Mouse (Mus musculus): ENCODE measurements around the gene Hist1h2bp. TPM values are rescaled to one million over a fixed set of nuclear protein-coding genes. Genes with fewer than 3 reads are reported as not detected.
"Not testable (repeated sequence)": the region's sequence is repeated elsewhere in the genome, so short reads cannot be mapped to it uniquely, and the experiment has no call there.

The Hist1h2bp gene
- polyA plus RNA-seq, 1 experiment from 2014 or later: 1.7 TPM

- Histone ChIP-seq H3K9me3 (no peaks in the 10 kb centered on the region), H3K9ac (peak overlapping the region; percentile 65), H3K27me3 (no peaks in the 10 kb centered on the region), H3K27ac (peak overlapping the region; percentile 95), H3K4me2 (peak overlapping the region; percentile 62), H3K4me3 (peak overlapping the region; percentile 42), H3K4me1 (peaks cover 31% of the 10 kb centered on the region), H3K36me3 (no peaks in the 10 kb centered on the region)
- WGBS: 14% methylated on average over 14 of the region's 21 CpGs
- ATAC-seq (ENCODE audit: insufficient number of reproducible peaks, insufficient read depth, low FRiP score, low TSS enrichment, low read depth): no peak
Observed at GRCm38 (mm10) chr13:21787760-21788593, 716 bp downstream of the Hist1h2bp start.

GRCm38 (mm10) chr13:21789925-21790324 lies 2.7 kb downstream of the Hist1h2bp start:
- Histone ChIP-seq H3K27me3 (no peaks in the 10 kb centered on the region), H3K36me3 (no peaks in the 10 kb centered on the region), H3K4me2 (no peak overlapping the region), H3K27ac (no peak overlapping the region), H3K4me3 (no peak overlapping the region), H3K9ac (no peak overlapping the region), H3K9me3 (no peaks in the 10 kb centered on the region), H3K4me1 (peaks cover 22% of the 10 kb centered on the region)
- ATAC-seq (ENCODE audit: insufficient number of reproducible peaks, insufficient read depth, low FRiP score, low TSS enrichment, low read depth): no peak
- WGBS: 60% methylated on average over 6 of the region's 6 CpGs

- 13% methylated on average over 18 of the region's 18 CpGs for WGBS
- H3K27ac ChIP-seq: peak overlapping the region; percentile 51
- no peaks in the 10 kb centered on the region for H3K36me3 ChIP-seq
- peak overlapping the region; percentile 60 for H3K9ac ChIP-seq
- H3K27me3 ChIP-seq: no peaks in the 10 kb centered on the region
- H3K4me1 ChIP-seq: peaks cover 20% of the 10 kb centered on the region
- H3K4me2 ChIP-seq: peak overlapping the region; percentile 51
- H3K4me3 ChIP-seq: peak overlapping the region; percentile 12; the same call in 1 of the 2 replicates
- no peaks in the 10 kb centered on the region for H3K9me3 ChIP-seq
- no peak for ATAC-seq (ENCODE audit: insufficient number of reproducible peaks, insufficient read depth, low FRiP score, low TSS enrichment, low read depth)
Observed at GRCm38 (mm10) chr13:21790601-21791283, 3.5 kb downstream of the Hist1h2bp start.

DNA sequence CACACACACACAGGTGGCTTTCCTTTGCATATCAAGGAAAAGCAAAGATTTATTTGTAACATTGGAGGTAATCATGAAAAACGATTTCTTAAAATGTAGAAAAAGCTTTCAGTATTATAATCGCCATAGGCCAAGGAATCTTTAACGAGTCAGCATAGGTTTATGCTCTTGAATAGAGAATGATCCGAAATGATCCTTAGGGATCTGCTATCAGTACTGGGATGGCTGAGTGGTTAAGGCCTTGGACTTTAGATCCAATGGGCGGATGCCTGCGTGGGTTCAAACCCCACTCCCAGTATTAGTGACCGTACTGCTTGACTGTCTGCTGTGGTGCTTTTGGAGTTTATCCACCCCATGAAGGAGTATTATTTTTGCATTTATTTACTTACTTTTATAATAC lies 8.3 kb downstream of the Hist1h2bp start:
- Histone ChIP-seq H3K4me2 (no peak overlapping the region), H3K27ac (no peak overlapping the region), H3K27me3 (no peaks in the 10 kb centered on the region), H3K9me3 (no peaks in the 10 kb centered on the region), H3K36me3 (no peaks in the 10 kb centered on the region), H3K4me3 (no peak overlapping the region), H3K9ac (no peak overlapping the region), H3K4me1 (peaks cover 5% of the 10 kb centered on the region; the same call in 1 of the 2 replicates)
- WGBS: 91% methylated on average over 7 of the region's 7 CpGs
- ATAC-seq (ENCODE audit: insufficient number of reproducible peaks, insufficient read depth, low FRiP score, low TSS enrichment, low read depth): no peak

- not testable (repeated sequence) for H3K27ac ChIP-seq; H3K9me3 ChIP-seq; ATAC-seq (ENCODE audit: insufficient number of reproducible peaks, insufficient read depth, low FRiP score, low TSS enrichment, low read depth); H3K9ac ChIP-seq; H3K4me2 ChIP-seq; H3K4me3 ChIP-seq; H3K27me3 ChIP-seq; H3K36me3 ChIP-seq; H3K4me1 ChIP-seq
Observed at GRCm38 (mm10) chr13:21797163-21797562, 9.9 kb downstream of the Hist1h2bp start.

DNA sequence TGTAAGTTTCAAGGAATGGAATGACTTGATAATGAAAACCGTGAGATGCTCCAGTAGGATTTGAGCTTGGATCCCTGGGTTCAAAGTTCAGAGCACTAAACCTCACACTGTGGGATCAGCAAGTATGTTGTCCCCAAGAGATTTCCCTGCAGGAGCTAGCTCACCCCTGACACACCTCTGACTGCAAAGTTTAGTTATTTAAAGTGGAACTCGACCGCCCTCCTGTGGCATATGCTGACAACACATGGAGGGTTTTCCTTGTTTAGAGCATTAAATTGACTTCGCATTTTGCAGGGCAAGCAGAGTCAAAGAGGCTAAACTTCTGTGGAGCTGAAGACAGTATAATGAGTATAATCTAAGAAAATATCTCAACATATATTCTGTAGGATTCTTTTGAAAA lies 15.8 kb downstream of the Hist1h2bp start:
- H3K4me3 ChIP-seq, H3K27ac ChIP-seq, H3K36me3 ChIP-seq, H3K4me1 ChIP-seq, H3K27me3 ChIP-seq, H3K9ac ChIP-seq, H3K4me2 ChIP-seq, H3K9me3 ChIP-seq: not testable (repeated sequence)
- ATAC-seq (ENCODE audit: insufficient number of reproducible peaks, insufficient read depth, low FRiP score, low TSS enrichment, low read depth): peak; percentile 56; the same call in 1 of the 2 replicates
- WGBS: no CpG with 5 or more reads among the region's 4 CpGs

DNA sequence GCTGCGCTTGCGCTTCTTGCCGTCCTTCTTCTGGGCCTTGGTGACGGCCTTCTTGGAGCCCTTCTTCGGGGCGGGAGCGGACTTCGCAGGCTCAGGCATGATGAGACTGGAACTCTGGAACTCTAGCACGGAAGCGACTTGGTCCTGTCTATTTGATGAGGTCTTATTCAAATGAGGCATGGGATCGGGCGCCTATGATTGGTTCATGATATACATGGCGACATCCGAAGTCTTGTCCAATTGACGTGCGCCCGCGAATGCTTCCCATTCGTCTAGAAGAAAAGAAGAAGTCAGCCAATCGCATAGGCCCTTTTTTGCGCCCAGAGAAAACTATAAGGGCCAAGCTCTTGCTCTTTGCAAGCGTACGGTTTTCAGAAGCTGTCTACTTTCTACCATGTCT lies 22.8 kb downstream of the Hist1h2bp start, which contains the start of the genes Hist1h2bq and Hist1h2ao:
TSS of gene Hist1h2bq (minus strand) at position 125 of the 400 bp plus-strand sequence.
TSS of gene Hist1h2ao (plus strand) at position 393 of the 400 bp plus-strand sequence.
- H3K4me1 ChIP-seq, H3K27ac ChIP-seq, H3K27me3 ChIP-seq, H3K4me3 ChIP-seq, H3K9me3 ChIP-seq, H3K36me3 ChIP-seq, H3K9ac ChIP-seq, H3K4me2 ChIP-seq: not testable (repeated sequence)
- ATAC-seq (ENCODE audit: insufficient number of reproducible peaks, insufficient read depth, low FRiP score, low TSS enrichment, low read depth): peak; percentile 96
- WGBS: no CpG with 5 or more reads among the region's 23 CpGs

DNA sequence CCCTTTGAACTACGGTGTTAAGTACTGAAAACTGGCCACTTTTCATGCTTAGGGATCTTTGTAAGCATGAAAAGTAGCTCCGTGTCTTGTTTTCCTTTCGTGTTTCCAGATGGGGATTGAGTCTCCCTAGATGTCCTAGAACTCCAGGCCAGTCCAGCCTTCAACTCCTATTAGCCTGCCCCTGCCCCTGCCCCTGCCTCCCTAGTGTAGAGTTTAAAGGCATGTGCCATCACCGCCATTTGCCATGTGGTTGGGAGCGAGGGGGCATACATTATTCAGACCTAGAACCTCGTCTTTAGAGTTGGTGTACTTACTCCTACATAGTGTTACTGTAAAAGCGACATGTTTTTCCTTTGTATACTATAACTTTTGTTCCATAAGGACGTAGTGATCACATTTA lies 23.8 kb downstream of the Hist1h2bp start:
- not testable (repeated sequence) for H3K27ac ChIP-seq; H3K4me3 ChIP-seq; H3K4me2 ChIP-seq; H3K9me3 ChIP-seq; H3K36me3 ChIP-seq; H3K27me3 ChIP-seq; H3K9ac ChIP-seq; H3K4me1 ChIP-seq; ATAC-seq (ENCODE audit: insufficient number of reproducible peaks, insufficient read depth, low FRiP score, low TSS enrichment, low read depth)
- WGBS: no CpG with 5 or more reads among the region's 8 CpGs

GRCm38 (mm10) chr13:21811539-21811938 lies 24.3 kb downstream of the Hist1h2bp start, which contains the start of gene Hist1h4m:
Gene Hist1h4m (plus strand): TSS chr13:21811746.
- H3K27ac ChIP-seq: peak within 1 kb of the TSS; percentile 51; the same call in 1 of the 2 replicates
- peak within 1 kb of the TSS; percentile 48 for H3K4me2 ChIP-seq
- H3K9me3 ChIP-seq, H3K27me3 ChIP-seq, H3K4me1 ChIP-seq, H3K36me3 ChIP-seq, H3K9ac ChIP-seq: not testable (repeated sequence)
- peak within 1 kb of the TSS; percentile 26 for H3K4me3 ChIP-seq
- WGBS: no CpG with 5 or more reads among the region's 24 CpGs
- ATAC-seq (ENCODE audit: insufficient number of reproducible peaks, insufficient read depth, low FRiP score, low TSS enrichment, low read depth): peak; percentile 64; the same call in 1 of the 2 replicates

- not testable (repeated sequence) for H3K9ac ChIP-seq, H3K27me3 ChIP-seq, H3K9me3 ChIP-seq, H3K4me1 ChIP-seq, H3K36me3 ChIP-seq
- WGBS: under 1% methylated on average over 14 of the region's 14 CpGs
- ATAC-seq (ENCODE audit: insufficient number of reproducible peaks, insufficient read depth, low FRiP score, low TSS enrichment, low read depth): peak; percentile 66
- Histone ChIP-seq H3K27ac (peak overlapping the region; percentile 51; the same call in 1 of the 2 replicates), H3K4me3 (peak overlapping the region; percentile 26), H3K4me2 (peak overlapping the region; percentile 48)
Observed at GRCm38 (mm10) chr13:21812092-21812491, 24.8 kb downstream of the Hist1h2bp start.

- not testable (repeated sequence) for H3K27ac ChIP-seq; H3K27me3 ChIP-seq; H3K4me2 ChIP-seq; H3K4me3 ChIP-seq; H3K9me3 ChIP-seq; ATAC-seq (ENCODE audit: insufficient number of reproducible peaks, insufficient read depth, low FRiP score, low TSS enrichment, low read depth); H3K4me1 ChIP-seq; H3K36me3 ChIP-seq; H3K9ac ChIP-seq
- 82% methylated on average over 6 of the region's 16 CpGs for WGBS
Observed at GRCm38 (mm10) chr13:21820082-21820890, 33.0 kb downstream of the Hist1h2bp start.

Measured in embryonic facial prominence, embryonic 13.5 days (tissue).